Mouse (Mus musculus) neural tube, embryonic 10.5 days (tissue): Measurements from ENCODE around the gene Panx1.

Source experiments
- DNase-seq: peaks from one replicate; pipeline ENCODE4 v3.0.0-alpha.2; 2017; ENCODE audit warnings: low spot score; ENCODE audit errors: extremely low spot score

Panx1 gene

DNA sequence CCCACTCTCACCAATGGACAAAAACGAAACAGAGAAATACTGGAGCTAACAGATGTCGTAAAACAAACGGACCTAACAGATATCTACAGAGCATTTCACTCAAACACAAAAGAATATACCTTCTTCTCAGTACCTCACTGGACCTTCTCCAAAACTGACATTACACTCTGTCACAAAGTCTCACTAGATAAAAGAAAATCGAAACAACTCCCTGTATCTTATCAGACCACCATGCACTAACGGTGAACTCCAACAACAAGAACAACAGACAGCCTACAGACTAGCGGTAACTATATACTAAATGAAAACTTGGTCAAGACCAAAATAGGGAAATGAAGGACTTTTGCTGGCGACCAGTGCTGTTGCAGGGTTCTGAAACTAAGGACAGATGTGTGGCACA, 71.5 kb downstream of the Panx1 start:
- DNase-seq = no peak

DNA sequence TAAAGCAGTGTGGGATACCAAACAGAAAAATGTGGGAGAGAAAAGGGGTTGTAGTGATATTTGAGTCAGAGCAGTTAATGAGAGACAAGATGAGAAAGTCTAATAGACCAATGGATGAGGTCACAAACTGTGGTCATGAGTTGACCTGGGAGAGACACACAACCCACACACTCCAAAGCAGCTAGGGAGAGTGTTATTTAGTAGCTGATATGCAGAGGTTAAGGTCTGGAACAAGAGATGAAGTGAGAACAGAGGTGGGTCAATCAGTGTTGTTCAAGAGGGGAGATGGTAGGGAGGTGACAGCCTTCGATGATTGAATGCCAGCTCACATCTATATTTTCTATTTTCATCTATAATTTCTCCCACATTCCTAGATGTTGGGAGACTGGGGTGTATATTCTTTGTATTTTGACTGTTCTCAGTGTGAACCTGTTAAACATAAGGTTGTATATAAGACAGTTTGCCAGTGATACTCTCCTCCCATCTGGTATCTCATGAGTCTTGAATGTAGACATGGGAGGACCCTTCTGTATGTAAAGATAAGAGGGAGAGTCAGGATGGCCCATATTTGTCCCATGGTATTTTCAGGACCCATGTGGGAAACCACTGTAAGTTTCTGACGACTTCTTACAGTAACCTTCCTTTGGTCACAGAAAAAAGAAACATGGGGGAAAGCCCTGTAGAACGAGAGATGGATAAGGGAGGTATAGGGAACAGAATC, 74.3 kb downstream of the Panx1 start:
- no peak for DNase-seq

DNA sequence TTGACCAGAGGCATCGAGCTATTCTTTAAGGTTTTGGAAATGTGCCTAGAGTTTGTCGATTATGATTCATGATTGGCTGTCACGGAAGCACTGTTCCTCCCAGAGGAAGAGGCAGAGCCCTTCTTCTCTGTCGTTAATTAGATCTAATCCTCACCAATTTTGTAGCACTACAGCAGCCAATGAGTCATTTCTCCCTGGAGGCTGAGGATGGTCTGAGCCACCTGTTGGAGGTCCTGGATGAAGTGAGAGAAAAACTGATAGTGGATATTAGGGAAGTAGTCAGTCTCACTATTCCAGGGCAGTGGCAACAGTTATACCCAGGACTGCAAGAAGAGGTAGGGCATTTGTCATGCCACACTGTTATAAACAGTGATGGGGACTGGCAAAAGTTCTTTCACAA, 75.1 kb downstream of the Panx1 start:
- DNase-seq = no peak

DNA sequence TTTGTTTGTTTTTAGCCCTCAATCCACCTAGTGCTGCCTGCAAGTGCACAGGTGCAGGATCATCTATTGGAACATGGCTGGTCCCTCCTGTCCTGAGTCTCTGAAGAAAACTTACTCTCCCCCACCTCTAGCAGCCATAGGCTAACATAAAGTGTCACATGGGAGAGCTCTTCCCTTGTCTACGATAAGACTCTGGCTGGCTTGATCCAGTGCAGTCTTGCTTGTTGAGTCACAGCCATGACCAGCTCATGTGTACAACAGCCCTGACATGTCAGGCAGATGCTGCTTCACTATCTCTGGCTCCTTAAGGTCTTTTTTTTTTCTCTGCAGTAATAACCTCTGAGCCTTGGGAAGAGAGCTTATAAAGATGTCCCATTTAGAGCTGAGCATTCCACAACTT, 77.7 kb downstream of the Panx1 start:
- no peak for DNase-seq

DNA sequence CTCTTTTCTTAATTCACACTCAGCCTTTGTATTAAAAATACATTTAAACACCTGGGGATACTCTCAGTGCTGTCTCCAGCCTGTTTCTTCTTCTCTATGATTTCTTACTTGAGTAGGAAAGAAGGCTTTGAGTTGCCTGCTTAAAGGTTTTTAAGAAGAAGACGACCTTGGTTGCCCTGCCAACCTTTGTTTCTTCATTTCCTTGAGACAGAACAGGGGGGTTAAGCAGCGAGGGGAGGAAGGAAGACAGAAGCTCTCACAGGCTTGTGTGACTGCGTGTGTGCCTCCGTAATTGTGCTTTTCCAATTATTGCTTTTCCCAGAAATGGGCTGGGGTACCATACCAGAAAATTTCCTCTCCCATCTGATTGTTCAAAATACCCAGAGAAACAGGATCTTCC, 78.5 kb downstream of the Panx1 start:
- DNase-seq = no peak

DNA sequence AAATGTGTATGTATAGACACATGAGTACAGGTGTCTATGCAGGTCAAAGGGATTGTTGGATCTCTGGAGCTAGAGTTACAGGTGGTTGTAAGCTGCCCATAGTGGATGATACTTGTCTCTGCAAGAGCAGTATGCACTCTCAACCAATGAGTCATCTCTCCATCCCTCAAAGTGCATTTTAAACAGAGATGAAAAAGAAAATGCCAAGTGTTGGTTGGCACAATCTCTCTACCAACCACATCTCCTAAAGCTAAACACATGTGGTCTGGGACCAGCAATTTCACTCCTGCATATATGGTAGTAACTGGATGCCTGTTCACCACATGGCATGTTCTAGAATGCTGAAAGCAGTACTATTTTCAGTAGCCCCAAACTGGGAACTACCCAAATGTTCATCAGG, 79.9 kb downstream of the Panx1 start:
- no peak for DNase-seq

DNA sequence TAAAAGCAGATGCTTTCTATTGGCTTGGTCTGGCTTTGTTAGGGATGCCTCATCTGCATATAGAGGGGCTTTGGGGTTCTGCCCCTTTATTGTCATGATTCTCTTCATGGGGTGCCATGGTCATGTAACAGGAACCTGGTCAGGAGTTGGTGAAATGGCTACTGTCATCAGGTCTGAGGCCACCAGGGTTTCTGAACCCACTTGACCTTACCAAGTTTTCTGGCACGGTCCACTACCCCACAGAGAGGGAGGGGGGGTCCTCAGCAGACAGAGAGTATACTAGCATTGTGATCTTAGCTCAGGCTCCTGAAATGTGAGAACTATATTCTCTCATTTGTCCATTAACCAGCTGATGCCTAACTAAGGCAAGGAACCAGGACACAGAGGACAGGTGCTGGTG, 82.5 kb downstream of the Panx1 start:
- DNase-seq = no peak

DNA sequence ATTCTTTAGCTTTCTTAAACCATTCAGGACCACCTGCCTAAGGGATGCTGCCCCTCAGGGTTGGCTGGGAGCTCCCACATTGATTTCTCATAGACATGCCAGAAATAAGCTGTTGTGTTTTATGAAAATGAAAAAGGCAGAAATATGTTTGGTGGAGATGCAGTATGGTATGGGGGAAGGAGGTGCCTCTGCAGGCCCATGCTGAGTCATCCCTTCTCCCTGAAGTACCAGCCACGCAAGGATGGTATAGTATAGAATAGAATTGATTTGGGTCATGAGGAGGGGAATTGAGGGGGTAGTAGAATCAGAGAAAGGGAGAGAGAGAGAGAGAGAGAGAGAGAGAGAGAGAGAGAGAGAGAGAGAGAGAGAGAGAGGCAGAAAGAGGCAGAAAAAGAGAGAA, 90.6 kb downstream of the Panx1 start:
- DNase-seq = no peak
